Mouse (Mus musculus) bone marrow macrophage, adult 2 months (primary cell): ENCODE measurements at regions not wholly inside any gene's neighbourhood (a gene's known extent, or its start where the extent isn't known, plus 50 kb on each side); places are given as distances from the start of the nearest gene placed in this dataset.

ENCODE experiments used
- CTCF ChIP-seq: IDR thresholded peaks from 2 replicates; pipeline ENCODE4 v1.5.1; 2012; ENCODE audit warnings: low read depth, mild to moderate bottlenecking, low read length, moderate library complexity
- POLR2A ChIP-seq: IDR thresholded peaks from 2 replicates; pipeline ENCODE4 v1.6.1; 2012; ENCODE audit warnings: mild to moderate bottlenecking, low read depth, low read length, borderline replicate concordance

DNA sequence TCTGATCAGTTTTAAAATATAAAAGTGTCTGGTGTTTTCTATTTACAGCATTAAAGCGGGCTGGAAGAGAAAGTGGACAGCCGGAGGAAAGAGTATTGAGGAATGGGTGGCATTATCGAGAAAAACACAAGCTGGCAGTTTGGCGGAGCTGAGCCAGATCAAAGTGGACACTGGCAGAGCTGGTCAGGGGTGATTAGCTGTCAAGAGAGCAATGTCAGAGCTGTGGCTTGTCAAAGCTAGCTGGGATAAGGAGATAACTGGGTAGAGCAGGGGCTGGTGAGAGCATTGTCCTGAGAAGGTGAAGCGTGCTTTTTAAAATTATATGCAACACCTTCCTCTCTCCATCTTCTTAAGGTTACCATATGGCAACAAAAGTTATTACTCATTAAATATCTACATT lies 3303.9 kb upstream of the Gm7489 start:
- no peak for TF ChIP-seq CTCF
- TF ChIP-seq POLR2A = no peak
